Mouse (Mus musculus) CD4-positive helper T cell, adult 2 months (primary cell): ENCODE data around the gene Rnf227.
A peak's percentile ranks its signal among the peaks of the same experiment; 100 is the strongest.

Experiments
- DNase-seq: peaks from one replicate; pipeline ENCODE4 v3.0.0-alpha.2; 2012; ENCODE audit warnings: low read depth, missing footprints, low spot score

Gene Rnf227

GRCm38 (mm10) chr11:69371601-69372000, 31.3 kb downstream of the Rnf227 start:
- peak; percentile 32 for DNase-seq

- peak; percentile 52 for DNase-seq
Measured at GRCm38 (mm10) chr11:69372056-69372779, 32.0 kb downstream of the Rnf227 start.

GRCm38 (mm10) chr11:69372780-69373170, 32.5 kb downstream of the Rnf227 start:
- peak; percentile 59 for DNase-seq

- no peak for DNase-seq
Measured at GRCm38 (mm10) chr11:69373223-69373965, 33.1 kb downstream of the Rnf227 start.

GRCm38 (mm10) chr11:69375646-69376045, 35.4 kb downstream of the Rnf227 start:
- DNase-seq, result no peak

- no peak for DNase-seq
Measured at GRCm38 (mm10) chr11:69377766-69378165, 37.5 kb downstream of the Rnf227 start.

GRCm38 (mm10) chr11:69379600-69379999, 39.3 kb downstream of the Rnf227 start:
- DNase-seq, result no peak

GRCm38 (mm10) chr11:69381356-69381755, 41.1 kb downstream of the Rnf227 start:
- DNase-seq, result no peak

GRCm38 (mm10) chr11:69382478-69383105, 42.3 kb downstream of the Rnf227 start:
- DNase-seq, result no peak

GRCm38 (mm10) chr11:69384979-69385378, 44.7 kb downstream of the Rnf227 start:
- no peak for DNase-seq

GRCm38 (mm10) chr11:69386758-69387157, 46.5 kb downstream of the Rnf227 start:
- DNase-seq, result no peak

- no peak for DNase-seq
Measured at GRCm38 (mm10) chr11:69388680-69389079, 48.4 kb downstream of the Rnf227 start.

- no peak for DNase-seq
Measured at GRCm38 (mm10) chr11:69389531-69390399, 49.5 kb downstream of the Rnf227 start.

- DNase-seq, result peak; percentile 83
Measured at GRCm38 (mm10) chr11:69390400-69391034, 50.3 kb downstream of the Rnf227 start.
